Mouse (Mus musculus) bone marrow macrophage, adult 2 months (primary cell): Measurements from ENCODE around the gene Jkamp. TPM values are rescaled to one million over a fixed set of nuclear protein-coding genes. Genes with fewer than 3 reads are reported as not detected.

Experiments
- H3K27ac ChIP-seq: 2 replicates; pipeline ENCODE4 v1.5.1; 2012; ENCODE audit warnings: low read depth, low read length; ENCODE audit not compliant: insufficient read depth
- H3K4me1 ChIP-seq: 2 replicates; pipeline ENCODE4 v1.6.1; 2012; ENCODE audit warnings: low read length; ENCODE audit not compliant: control insufficient read depth, insufficient read depth
- H3K4me3 ChIP-seq: 2 replicates; pipeline ENCODE4 v1.5.1; 2012; ENCODE audit warnings: mild to moderate bottlenecking, low read length, moderate library complexity; ENCODE audit not compliant: insufficient read depth
- CTCF ChIP-seq: IDR thresholded peaks from 2 replicates; pipeline ENCODE4 v1.5.1; 2012; ENCODE audit warnings: low read depth, mild to moderate bottlenecking, low read length, moderate library complexity
- POLR2A ChIP-seq: IDR thresholded peaks from 2 replicates; pipeline ENCODE4 v1.6.1; 2012; ENCODE audit warnings: mild to moderate bottlenecking, low read depth, low read length, borderline replicate concordance
- polyA plus RNA-seq: library from polyadenylated mRNA; stranded (reverse); fragments of >200 nt; gene quantifications from 2 replicates; pipeline ENCODE4 v1.2.4, GENCODE M21; 2012; ENCODE audit not compliant: missing spikeins, insufficient read depth, insufficient read length

Gene Jkamp
- polyA plus RNA-seq, 1 experiment, result 29.7 TPM

DNA sequence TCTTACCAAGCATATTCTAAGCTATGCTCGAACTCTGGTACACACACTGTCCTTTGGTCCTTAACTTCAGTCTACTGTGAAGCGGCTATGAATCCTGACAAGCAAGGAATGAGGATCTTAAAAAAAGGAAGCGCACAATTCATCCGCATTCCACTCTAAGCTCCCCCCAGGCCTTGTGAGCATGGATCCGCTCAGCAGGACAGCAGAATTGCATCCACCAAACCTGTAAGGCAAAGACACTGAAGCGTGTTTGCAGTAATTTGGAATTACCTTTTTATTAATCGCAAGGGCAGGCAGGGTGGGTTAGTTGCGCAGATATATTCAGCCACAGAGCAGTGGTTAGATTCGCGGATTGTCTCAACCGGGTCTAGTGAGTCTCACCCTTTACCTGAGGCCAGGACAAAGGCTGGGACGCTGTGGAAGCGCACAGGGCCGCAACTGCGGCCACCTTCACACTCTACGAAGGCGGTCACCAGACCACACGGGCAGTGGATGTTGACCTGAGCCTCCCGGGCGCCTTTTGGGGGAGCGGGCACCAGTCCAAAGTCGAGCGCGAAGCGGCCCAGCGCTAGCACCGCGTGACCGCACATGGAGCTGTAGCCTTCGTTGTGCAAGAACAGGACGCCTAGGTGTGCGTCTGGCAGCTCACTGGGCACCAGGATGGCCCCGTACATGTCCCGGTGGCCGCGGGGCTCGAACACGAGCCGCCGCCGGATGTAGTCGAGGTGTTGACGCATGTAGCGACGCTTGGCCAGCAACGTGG lies 947 bp upstream of the Jkamp start:
- peak overlapping the region; percentile 75 for H3K4me3 ChIP-seq
- 0 out of 2 replicates have a peak overlapping the region, but pooled peaks have one; percentile 17 for H3K27ac ChIP-seq
- peaks cover 16% of the 10 kb centered on the region for H3K4me1 ChIP-seq
- TF ChIP-seq POLR2A (no peak), CTCF (no peak)

DNA sequence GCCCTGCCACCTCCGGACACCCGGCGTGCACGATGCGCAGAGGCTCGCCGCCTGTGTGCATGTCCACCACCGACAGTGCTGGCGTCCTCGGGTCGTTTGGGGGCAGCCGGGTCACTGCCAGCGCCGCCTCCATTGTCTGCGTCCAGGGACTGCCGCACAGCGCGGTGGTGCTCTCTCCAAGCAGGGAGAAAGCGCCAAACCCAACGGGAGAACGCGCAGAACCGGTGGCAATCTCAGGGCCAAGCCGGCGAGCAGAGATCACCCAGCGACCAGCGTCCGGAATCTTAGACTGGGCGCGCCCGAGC lies 413 bp upstream of the Jkamp start:
- peak overlapping the region; percentile 75 for H3K4me3 ChIP-seq
- no peak for TF ChIP-seq POLR2A
- no peak for TF ChIP-seq CTCF
- H3K27ac ChIP-seq, result peak overlapping the region; percentile 17; the same call in 1 of the 2 replicates
- peaks cover 16% of the 10 kb centered on the region for H3K4me1 ChIP-seq

DNA sequence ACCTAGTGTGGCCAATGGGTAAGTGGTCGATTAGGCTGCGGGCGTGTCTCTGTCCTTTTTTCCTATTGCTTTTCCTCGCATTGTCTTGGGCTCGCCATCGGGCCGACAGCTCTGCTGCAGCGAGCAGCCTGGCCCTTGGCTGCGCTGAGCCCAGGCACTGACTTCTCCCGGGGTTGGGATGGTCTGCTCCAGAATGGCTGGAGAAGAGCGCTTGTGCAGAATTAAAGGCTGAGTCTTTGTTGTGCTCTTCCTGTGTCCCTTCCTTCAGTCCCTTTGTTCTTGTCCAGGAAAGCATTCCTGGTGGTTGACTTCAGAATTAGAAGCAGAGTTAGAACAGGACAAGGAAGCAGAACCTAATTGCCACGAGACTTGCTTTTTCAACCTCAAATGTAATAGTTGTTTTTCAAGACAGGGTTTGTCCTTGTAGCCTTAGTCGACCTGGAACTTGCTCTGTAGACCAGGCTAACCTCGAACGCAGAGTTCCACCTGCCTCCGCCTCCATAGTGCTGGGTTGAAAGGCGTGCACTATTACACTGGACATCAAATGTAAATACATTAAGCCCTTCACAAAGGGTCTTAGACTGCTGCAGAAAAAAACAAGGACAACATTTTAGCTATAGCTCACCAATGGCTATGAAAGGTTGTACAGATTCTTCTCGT lies 907 bp downstream of the Jkamp start:
- Histone ChIP-seq H3K27ac (peak overlapping the region; percentile 94), H3K4me1 (peaks cover 16% of the 10 kb centered on the region)
- TF ChIP-seq CTCF (no peak), POLR2A (no peak)

DNA sequence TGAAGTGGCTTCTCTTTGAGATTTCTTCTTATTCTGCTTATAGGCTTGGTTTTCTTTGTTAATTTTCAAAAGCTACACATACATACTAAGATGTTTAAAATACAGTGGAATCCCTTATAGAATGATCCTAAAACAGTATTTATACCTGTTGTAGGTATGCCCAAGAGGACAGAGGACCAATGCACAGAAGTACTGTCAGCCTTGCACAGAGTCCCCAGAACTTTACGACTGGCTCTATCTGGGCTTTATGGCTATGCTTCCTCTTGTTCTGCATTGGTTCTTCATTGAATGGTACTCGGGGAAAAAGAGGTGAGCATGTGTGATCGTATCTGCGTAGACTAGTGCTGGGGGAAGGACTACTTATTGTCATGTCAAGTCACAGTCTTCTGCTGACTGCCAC lies 4.4 kb downstream of the Jkamp start:
- H3K4me3 ChIP-seq, result no peak overlapping the region

More for the DNA sequence above, 907 bp downstream of the Jkamp start:
- peak overlapping the region; percentile 66 for H3K4me3 ChIP-seq

DNA sequence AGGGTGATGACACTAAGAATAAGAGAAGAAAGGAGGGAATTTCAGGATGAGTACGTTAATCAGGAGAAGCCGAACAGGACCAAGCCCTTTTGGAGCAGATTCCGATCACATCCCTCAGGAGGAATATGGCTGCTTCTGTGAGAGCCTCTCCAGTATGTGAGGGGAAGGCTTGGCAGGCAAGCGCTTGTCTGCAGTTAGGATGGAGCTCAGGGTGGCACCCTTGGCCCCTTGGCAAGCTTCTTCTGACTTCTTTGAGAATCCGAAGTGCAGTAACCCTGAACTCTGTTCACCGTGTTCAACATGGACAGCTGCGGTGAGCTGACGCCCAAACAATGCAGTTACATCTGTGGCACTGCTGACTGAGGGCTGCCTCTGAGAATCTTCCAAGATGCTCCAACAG lies 11.6 kb downstream of the Jkamp start:
- Histone ChIP-seq H3K4me1 (no peaks in the 10 kb centered on the region), H3K27ac (no peak overlapping the region), H3K4me3 (no peak overlapping the region)
- TF ChIP-seq POLR2A (no peak), CTCF (no peak)

More for the DNA sequence above, 4.4 kb downstream of the Jkamp start:
- H3K4me1 ChIP-seq, result peaks cover 9% of the 10 kb centered on the region
- TF ChIP-seq CTCF (no peak), POLR2A (no peak)
- no peak overlapping the region for H3K27ac ChIP-seq

DNA sequence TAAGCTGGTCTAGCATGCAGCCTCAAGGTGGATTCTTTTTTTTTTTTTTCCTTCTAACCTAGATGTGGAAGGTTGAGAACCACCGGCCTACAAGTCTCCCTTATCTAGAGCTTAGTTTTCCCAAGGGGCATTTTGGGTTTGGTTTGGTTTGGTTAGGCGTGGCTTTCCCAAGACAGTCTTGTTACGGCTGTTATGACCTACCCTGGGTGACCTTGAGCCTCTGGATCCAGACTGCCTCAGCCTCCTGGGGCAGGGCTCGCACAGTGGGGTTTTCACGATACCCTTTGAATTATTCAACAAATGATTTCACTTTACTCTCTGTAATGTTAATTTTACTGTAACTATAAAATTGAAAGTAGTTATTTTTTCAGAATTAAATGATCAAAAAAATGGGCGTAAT lies 17.4 kb downstream of the Jkamp start:
- Histone ChIP-seq H3K4me3 (no peak overlapping the region), H3K4me1 (no peaks in the 10 kb centered on the region), H3K27ac (no peak overlapping the region)
- TF ChIP-seq POLR2A, result no peak
- no peak for TF ChIP-seq CTCF

DNA sequence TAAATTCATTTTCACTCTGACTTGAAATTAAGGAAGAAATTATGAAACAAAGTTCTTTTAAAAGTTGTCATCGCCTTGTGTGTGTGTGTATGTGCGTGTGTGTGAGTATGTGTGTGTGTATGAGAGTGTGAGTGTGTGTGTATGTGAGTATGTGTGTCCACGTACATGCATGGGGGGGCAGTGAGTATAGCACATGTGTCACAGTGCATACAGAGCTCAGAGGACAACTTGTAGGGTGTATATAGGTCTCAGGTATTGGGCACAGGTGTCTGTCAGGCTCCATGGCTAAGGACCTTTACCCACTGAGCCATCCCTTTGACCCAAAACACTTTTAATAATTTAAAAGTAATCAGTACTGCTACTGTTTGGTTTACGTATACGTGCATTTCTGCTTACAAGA lies 18.6 kb downstream of the Jkamp start:
- H3K4me1 ChIP-seq, result no peaks in the 10 kb centered on the region
- no peak overlapping the region for H3K27ac ChIP-seq
- TF ChIP-seq POLR2A, result no peak
- TF ChIP-seq CTCF, result no peak
- no peak overlapping the region for H3K4me3 ChIP-seq

DNA sequence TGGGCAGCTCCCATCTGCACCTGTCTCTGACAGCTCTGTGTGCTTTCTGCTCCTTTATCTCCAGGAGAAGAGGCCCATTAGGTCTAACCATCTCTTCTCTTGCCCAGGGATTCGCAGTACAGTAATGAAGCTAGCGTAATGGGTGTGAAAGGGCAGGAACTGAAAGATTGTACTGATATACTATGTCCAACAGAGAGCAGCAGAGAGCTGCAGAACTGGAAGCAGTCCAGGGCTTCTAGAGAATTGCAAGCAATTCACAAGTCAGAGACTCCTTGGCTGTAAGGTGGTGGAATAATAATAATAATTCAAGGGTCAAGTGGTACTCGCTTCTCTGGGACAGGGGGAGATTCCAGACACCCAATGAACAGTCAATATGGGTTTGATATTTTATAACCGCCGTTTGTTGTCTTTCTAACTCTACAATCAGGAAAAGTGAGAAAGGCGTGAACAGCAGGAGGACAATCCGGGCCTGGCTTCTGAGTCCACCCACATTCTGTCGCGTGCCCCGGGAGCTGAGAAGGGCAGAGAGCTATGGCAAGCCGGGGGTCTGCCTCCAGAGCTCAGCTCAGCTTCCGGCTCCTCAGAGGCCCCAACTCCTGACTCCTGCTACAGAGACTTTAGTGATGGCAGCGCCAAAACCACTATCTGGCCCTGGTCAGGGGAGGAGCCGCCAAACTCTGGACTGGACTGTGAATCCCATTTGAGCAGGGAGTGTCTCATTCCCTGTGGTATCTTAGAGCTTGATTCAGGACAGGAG lies 19.3 kb downstream of the Jkamp start:
- Histone ChIP-seq H3K4me1 (no peaks in the 10 kb centered on the region), H3K27ac (no peak overlapping the region), H3K4me3 (no peak overlapping the region)
- TF ChIP-seq CTCF (no peak; the same call in 1 of the 2 replicates), POLR2A (no peak)

DNA sequence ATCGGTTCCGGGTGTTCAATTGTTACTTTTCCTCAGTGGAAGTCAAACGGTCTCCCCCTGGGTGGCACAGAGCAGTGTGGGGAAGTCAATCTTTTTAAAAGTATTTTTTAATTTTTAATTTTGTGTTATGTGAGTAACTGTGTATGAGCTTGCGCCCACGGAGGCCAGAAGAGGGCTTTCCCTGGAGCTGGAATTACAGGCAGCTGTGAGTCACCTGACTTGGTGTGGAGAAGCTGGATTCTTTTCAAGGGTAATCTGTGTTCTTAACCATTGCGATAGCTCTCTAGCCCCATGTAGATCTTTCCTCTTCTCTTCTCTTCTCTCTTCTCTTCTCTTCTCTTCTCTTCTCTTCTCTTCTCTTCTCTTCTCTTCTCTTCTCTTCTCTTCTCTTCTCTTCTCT lies 29.7 kb downstream of the Jkamp start:
- H3K4me1 ChIP-seq, result no peaks in the 10 kb centered on the region
- TF ChIP-seq POLR2A, result no peak
- TF ChIP-seq CTCF, result no peak
- H3K4me3 ChIP-seq, result no peak overlapping the region
- no peak overlapping the region for H3K27ac ChIP-seq

DNA sequence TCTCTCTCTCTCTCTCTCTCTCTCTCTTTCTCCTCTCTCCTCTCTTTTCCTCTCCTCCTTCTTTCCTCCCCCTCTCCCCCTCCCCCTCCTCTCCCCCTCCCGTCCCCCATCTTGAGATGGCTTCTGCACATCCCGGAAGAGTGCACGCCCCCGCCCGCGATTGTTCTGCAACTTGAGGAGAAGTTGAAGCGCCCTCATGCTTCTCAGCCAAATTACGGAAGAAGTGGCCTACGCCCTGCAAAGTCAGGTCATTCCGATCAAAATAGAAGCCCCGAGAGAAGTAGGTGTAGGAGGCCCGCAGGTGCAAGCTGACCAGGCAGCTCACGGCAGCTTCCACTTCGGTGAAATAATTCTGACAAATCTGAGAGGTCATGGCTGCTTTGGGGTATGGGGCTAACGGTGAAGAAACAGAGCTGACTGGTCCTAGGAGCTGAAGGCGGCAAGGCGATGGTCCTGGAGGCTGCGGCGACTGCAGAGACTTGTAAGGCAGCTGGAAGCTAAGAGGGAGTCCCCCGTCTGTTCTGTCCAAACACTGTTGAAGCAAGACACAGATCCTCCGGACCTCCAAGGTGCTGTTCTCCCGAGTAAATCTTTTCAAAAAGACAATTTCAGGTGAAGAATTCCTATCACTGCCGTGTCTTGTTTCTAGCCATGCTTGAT lies 30.4 kb downstream of the Jkamp start:
- no peak overlapping the region for H3K27ac ChIP-seq
- H3K4me3 ChIP-seq, result no peak overlapping the region
- no peaks in the 10 kb centered on the region for H3K4me1 ChIP-seq
- TF ChIP-seq POLR2A (no peak), CTCF (no peak)
